Mouse (Mus musculus): Measurements from ENCODE around the gene Cyp2d9.
"Not testable (repeated sequence)": the region's sequence is repeated elsewhere in the genome, so short reads cannot be mapped to it uniquely, and the experiment has no call there.

Gene Cyp2d9

DNA sequence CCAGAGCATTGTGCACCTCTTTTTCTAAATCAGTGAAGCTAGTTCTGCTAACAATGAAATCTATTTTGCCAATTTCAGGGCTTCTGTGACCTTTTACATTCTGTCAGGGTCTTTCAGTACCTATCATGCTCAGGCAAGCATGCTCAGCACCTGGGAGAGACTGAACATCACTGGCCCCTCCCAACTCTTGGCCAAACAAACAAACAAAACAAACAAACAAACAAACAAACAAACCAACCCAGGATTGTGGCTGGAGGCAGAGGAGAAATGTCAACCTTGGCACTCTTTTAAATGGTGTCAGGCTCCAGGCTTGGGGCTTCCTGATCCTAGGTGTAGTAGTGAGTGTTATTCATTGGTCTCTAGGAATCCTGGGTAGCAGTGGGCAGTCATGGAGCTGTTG, at the start of gene Cyp2d9:
TSS of gene Cyp2d9 (plus strand) at position 301 of the 400 bp plus-strand sequence.
- DNase-seq (ENCODE audit: low spot score) = no peak

DNA sequence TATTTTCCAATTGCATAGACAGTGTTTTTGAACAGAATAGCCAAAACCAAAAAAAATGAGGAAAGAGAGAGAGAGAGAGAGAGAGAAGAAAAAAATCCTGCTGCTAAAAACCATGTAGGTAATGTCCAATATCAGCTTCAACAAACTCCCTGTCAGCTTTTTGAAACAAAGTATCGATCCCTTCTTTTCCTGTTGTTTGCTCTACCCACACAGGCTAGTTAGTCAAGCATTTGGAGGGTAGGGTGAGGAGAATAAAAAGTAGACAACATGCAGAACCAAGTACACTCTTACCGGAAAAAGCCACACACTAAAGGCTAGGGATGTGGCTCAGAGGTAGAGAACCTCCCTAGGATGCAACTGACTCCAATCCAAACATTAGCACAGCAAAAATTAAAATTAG, 47.5 kb upstream of the Cyp2d9 start:
- DNase-seq (ENCODE audit: low spot score) = no peak

DNA sequence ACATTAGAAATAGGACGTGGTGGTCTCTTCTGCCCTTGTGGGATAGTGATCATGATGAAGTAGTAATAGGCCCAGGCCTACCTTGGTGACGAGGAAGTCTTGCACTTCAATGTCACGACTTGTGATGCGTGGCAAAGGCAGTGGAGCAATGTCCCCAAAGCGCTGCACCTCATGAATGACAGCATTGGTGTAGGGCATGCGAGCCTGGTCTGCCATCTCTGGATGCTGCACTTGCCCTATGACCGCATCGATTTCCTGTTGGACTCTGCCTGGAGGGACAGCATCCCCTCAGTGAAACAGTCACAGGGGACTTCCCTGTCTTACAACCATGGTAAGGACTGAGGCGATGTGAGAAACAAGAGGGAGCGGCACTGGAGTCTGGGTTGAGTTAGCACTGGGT, 43.3 kb upstream of the Cyp2d9 start:
- DNase-seq (ENCODE audit: low spot score) = peak; percentile 7

DNA sequence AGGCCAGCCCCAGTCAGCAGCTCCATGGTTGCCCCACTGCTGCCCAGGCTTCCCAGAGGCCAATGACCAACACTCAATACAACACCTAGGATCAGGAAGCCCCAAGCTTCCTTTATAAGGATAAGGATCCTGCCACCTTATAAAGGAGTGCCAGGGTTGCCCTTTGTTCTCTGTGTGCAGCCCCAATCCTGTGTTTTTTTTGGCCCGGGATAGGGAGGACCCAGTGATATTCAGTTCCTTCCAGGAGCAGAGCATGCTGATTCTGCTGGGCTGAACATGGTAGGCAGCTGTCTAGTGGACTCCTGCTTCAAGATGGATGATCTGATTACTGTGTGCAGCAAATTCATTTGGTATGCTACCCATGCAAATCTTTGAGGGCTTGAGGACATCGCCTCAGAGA, 39.3 kb upstream of the Cyp2d9 start, which contains the start of gene Cyp2d11:
TSS of gene Cyp2d11 (minus strand) at position 101 of the 400 bp plus-strand sequence.
- DNase-seq (ENCODE audit: low spot score) = not testable (repeated sequence)

DNA sequence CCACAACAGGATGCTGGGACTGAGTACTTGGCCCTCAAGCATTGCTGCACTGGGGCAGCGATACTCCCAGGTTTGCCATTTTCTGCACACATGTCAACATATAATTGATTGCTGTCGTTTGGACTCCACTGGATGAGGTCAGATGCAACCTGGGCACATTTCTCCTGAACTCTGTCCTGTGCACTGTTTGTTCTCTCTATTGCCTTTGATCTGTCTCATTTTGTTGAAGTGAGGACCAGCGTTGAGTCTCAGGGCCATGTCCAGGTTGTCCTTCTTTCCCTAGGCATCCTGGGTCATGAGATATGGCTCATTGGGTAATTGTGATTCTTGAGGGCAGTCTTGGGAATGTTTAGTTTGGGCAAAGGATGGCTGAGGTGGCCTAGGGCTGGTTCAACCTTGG, 37.3 kb upstream of the Cyp2d9 start:
- DNase-seq (ENCODE audit: low spot score) = peak; percentile 7

DNA sequence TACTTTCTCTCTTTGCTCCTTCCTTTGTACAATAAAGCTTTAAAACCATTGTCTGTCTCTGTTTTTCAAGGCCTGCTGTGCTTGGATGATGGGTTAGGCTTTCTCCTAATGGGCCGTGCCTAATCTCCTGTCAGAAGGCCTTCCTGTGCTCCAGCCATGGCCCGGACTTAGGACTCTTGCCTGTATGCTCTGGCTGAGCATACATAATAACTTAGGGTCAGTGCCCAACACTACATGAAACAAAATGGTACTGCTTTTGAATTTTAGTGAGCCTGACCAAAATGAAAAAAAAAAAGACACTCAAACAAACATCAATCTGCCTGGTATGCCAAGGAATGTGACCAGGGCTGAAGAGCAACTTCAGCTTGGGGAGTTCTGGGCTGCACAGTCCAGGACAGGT, 31.7 kb upstream of the Cyp2d9 start:
- DNase-seq (ENCODE audit: low spot score) = no peak

DNA sequence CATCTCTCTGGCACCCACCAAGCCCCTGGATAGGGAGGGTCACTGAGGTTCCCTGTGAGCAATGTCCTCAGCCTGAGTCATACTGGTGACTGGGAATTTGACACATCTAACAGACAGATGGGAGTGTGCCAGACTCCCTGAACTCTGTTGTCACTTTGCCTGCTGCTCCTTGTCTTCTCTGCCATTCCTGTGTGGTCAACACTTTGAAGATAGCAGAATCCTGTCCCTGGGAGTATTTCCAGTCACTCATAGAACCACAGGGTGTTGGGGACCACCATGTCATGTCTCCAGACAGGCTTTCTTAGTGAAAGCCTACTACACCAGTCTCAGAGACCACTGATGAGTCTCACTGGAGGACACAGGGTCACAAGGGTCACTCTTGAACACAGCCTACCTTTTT, 31.1 kb upstream of the Cyp2d9 start:
- DNase-seq (ENCODE audit: low spot score) = no peak

DNA sequence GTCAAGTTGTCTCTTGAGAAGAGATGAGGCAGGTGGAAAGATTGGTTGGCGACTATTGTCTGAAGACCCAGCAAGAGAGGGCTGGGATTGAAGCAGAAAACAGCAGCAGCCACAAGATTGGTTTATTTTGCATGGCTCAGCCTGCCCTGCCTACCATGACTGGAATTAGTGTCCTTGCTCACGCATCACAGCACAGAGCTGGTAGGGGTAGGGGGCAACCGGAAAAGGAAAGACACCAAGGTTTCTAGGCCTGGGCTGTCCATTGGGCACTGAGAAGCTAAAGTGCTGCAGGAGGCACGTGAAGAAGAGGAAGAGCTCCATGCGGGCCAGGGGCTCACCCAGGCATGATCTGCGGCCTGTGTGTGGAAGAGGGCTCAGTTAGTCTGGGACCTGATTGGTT, 30.5 kb upstream of the Cyp2d9 start:
- DNase-seq (ENCODE audit: low spot score) = no peak

DNA sequence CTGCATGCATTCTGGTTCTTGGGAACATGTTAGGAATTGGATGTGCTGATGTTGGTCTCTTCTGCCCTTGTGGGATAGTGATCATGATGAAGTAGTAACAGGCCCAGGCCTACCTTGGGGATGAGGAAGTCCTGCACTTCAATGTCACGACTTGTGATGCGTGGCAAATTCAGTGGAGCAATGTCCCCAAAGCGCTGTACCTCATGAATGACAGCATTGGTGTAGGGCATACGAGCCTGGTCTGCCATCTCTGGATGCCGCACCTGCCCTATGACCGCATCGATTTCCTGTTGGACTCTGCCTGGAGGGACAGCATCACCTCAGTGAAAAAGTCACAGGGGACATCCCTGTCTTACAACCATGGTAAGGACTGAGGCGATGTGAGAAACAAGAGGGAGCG, 29.6 kb upstream of the Cyp2d9 start:
- DNase-seq (ENCODE audit: low spot score) = no peak

DNA sequence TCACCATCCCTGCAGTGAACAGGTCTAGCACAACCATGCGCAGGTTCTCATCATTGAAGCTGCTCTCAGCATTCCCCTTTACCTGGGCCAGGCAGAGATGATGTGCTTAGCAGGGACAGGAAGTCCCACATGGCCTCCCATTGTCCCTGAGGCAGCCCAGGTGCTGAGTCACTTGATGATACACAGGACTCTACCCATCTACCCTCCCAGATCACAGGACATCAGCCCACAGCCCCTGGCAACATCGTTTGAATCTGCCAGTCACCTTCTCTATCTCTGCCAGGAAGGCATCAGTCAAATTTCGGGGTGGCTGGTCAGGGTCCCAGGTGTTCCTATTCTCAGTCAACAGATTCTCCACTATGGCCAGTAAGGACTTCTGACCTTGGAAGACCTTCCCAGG, 29.1 kb upstream of the Cyp2d9 start:
- DNase-seq (ENCODE audit: low spot score) = no peak

DNA sequence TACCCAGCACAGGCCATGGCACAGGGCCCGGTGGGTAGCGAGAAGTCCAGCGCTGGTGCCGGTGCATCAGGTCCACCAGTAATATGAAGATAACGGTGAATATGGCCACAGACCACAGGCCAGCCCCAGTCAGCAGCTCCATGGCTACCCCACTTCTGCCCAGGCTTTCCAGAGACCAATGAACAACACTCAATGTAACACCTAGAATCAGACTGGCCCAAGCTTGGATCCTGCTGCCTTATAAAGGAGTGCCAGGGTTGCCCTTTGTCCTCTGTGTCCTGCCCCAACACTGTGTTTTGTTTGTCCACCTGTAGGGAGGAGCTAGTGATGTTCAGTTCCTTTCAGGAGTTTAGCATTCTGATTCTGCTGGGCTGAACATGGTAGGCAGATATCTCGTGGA, 26.3 kb upstream of the Cyp2d9 start, which contains the start of gene Cyp2d10:
TSS of gene Cyp2d10 (minus strand) at position 215 of the 400 bp plus-strand sequence.
- DNase-seq (ENCODE audit: low spot score) = no peak

DNA sequence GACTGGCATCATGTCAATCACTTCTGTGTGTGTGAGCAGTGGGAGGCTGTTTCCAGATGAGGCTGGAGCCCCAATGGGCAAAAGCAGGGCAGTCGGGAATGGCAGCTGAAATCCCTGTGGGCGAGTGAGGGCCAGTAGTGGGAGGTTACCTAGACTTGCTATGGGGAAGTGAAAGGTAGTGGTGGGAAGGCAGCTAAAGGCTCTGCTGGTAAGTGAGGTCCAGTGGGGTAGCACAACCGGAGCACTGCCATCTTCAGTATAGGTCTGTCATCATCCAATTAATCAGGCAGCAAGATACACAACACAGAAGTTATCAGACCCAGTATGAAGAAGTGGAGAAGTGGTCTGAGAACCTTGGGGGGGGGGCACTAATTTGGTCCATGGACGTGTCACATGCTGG, 25.7 kb upstream of the Cyp2d9 start:
- DNase-seq (ENCODE audit: low spot score) = no peak

DNA sequence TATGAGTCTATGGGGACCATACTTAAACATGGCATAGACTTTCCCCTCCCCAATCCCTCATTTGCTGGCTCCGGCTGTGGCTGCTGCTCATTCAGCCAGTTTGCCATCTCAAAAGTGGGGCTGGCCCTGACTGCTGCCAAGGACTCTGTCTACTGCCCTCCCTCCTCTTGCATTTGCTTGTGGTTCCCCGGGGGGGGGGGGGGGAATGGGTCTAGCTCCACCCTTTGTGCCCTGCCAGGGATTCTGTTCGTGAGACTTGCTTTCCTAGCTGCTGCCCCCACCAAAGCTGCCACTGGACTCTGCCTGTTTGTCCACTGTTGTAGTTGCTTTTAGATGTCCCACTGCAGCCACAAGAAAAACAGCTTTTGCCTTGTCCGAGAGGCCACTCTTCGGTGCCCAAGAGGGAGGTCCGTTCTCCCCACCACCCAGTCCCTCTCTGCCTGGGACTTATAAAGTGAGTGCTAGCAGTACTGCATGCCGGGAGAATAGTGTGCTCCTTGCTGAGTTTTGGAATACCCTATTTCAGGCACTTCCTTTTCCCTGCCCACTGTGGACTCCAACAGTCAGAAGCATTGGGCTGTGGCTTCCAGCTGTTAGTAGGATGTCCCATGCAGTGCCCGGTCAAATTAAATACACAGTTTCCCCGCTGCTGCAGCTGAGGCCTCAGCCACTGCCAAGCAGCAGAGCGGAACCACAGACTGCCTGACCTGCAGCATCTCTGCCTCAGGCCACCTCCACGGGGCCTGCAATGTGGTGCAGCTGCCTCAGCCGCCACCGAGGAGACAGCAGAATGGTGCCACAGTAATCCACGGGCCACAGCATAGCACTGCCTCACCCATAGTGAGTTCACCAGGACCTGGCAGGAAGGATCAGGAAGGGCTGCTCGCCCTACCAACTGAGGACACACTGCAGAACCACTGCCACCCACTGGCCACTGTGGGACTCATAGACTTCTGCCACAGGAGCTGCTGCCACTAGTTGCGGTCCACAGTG, 16.1 kb upstream of the Cyp2d9 start:
- DNase-seq (ENCODE audit: low spot score) = peak; percentile 89

DNA sequence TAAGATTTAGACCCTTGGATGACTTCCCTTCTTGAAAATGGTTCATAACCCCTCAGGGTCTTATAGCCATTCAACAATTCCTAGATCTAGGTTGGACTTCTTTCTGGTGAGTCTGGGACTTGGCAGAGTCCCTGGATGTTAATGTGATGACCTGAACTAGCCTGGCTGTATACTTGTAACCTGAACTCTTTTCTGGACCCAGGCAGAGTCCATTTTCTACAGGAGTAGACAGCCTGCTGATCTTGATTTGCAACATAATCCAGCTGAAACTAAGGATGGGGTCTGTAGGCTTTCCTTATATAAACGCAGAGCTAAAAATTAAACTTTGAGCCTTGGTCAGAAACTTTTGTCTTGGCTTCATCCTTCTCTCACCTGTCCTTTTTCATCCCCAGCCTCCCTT, 14.6 kb upstream of the Cyp2d9 start:
- no peak for DNase-seq (ENCODE audit: low spot score)

DNA sequence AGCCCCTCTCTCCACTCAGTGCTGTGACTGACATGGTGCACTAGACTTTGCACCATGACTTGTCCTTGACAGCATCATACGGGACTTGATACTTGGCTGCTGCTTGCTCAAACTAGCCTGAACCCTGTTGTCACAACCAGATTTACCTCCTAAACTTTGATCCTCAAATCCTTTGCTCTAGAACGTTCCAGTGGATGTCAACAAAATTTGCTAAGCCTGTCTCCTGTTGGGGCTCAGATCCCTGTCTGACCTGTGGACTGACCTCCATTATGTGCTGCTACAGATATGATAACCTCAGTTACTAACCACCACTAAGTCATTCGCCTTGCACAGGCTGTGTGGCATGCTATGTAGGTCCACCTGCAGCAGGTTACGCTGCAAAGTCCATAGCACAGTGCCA, 10.3 kb upstream of the Cyp2d9 start:
- DNase-seq (ENCODE audit: low spot score) = no peak

DNA sequence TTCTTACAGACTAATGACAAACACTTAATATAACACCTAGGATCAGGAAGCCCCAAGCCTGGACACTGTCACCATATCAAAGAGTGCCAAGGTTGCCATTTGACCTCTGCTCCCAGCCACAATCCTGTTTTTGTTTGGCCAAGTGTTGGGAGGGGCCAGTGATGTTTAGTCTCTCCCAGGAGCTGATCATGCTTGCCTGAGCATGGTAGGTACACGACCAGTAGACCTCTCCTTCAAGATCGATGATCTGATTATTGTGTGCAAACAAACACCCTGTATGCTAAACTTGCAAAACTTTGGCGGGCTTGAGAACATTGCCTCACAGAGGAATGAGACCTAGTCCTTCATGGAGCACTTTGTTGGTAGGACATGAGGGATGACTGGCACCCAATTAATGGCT, 9.8 kb upstream of the Cyp2d9 start:
- DNase-seq (ENCODE audit: low spot score) = no peak

DNA sequence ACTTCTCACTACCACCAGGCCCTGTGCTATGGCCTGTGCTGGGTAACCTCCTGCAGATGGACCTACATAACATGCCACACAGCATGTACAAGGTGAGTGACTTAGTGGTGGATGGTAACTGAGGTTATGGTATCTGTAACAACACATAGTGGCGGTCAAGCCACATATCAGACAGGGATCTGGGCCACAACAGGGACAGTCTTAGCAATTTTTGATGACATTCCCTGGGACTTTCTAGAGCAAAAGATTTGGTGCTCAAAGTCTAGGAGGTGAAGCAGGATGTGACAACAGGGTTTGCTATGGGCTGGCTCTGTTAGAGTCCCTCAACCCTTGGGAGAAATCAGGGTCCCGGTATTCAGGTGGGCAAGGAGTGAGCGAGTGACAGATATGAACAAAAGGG, 384 bp downstream of the Cyp2d9 start:
- DNase-seq (ENCODE audit: low spot score) = no peak

DNA sequence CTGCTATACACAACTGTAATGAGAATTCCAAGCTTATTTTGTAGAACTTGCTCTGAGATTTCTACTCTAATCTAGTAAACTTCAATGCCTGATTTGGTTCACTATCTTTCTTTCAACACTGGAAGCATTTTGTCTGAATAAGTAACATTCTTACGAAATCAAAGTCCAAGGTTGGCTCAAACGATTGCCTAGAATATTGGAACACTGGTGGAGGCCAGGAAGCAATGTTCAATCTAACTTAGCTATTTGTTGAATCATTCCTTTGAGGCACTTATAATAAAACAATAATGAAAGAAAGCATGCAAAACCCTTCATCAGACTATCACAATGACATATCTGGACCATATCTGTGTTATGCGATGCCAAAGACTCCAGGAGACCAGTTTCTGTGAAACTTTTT, 1.3 kb downstream of the Cyp2d9 start:
- DNase-seq (ENCODE audit: low spot score) = no peak

DNA sequence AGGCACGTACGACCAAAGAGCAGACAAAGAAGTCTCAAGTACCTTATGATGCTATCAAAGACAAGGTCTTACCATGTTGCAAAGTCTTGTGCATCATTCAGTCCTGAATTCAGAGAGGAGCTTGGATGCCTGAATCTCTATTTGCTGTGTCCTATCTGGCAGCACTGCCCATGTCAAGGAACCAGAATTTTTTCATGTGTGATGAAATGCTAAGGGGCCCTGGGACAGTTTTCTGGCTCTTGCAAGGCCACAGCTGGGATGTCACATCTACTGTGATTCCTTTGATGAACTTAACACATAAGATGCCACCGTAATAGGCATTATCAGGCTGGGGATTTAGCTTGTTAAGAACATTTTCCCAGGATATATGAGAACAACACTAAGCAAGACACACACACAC, 1.8 kb downstream of the Cyp2d9 start:
- DNase-seq (ENCODE audit: low spot score) = no peak

DNA sequence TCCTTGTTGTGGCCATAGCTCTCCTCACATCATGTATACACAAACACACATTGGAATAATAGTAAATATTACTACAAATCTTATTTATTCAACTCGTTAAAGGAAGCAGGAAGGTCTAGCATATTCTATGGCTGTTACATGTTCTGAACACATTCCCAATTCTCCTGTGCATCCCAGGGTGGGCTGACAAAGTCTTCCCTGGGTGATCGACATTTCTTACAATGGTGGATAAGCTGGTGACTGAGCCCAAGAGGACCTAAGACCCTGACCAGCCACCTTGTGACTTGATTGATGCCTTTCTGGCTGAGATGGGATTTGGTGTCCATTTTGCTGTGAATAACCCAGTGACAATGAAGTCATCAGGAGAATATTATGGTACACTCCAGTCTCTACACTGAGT, 2.4 kb downstream of the Cyp2d9 start:
- no peak for DNase-seq (ENCODE audit: low spot score)

DNA sequence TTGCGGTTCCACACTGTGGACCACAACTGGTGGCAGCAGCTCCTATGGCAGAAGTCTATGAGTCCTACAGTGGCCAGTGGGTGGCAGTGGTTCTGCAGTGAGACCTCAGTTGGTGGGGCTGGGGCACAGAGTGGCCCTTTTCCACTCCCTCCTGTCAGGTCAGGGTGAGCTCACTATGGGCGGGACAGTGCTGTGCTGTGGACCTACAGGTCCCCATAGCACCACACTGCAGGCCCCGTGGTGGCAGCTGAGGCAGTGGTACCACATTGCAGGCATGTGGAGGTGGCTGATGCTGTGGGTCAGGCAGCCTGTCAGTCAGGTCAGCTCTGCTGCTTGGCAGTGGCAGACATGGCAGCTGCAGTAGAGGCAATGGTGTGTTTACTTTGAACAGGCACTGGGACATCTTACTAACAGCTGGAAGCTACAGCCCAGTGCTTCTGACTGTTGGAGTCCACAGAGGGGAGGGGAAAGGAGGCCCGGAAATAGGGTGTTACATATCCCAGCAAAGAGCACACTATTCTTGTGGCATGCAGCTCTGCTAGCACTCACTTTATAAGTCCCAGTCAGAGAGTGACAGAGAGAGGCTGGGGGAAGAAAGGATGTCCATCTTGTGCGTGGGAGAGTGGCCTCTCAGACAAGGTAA, 4.9 kb downstream of the Cyp2d9 start:
- DNase-seq (ENCODE audit: low spot score) = no peak

DNA sequence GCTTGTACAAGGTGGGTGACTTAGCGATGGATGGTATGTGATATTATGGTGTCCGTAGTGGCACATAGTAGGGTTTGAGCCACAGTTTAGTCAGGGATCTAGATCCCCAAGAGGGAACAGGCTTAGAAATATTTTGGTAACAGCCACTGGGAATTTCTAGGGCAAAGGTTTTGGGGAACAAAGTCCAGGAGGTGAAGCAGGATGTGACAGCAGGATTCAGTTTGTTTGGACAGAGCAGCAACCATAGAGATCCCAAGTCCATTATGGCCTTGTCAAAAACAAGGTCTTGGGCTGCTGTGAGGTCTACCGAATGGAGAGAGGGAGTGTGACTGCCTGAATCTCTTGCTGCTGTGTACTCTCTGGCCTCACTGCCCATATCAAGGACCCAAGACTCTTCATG, 10.4 kb downstream of the Cyp2d9 start:
- no peak for DNase-seq (ENCODE audit: low spot score)

DNA sequence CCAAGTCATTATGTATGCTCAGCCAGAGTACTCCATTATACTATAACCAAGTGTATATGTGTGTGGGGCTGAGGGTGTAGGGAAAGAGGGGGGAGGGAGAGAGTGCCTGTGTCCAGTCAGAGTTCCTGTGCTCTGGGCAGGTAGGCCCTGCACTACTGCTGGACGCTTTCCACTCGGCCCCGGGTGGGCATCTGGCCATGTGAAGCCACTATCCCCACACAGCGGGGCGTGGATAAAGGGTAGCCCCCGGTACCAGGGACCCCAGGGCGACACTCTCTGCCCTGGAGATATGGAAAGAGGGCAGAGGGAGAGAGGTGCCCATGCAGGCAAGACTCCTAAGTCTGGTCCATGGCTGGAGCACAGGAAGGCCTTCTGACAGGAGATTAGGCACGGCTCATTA, 12.0 kb downstream of the Cyp2d9 start:
- no peak for DNase-seq (ENCODE audit: low spot score)
